Mouse (Mus musculus): ENCODE measurements at regions not wholly inside any gene's neighbourhood (a gene's known extent, or its start where the extent isn't known, plus 50 kb on each side); places are given as distances from the start of the nearest gene placed in this dataset.

DNA sequence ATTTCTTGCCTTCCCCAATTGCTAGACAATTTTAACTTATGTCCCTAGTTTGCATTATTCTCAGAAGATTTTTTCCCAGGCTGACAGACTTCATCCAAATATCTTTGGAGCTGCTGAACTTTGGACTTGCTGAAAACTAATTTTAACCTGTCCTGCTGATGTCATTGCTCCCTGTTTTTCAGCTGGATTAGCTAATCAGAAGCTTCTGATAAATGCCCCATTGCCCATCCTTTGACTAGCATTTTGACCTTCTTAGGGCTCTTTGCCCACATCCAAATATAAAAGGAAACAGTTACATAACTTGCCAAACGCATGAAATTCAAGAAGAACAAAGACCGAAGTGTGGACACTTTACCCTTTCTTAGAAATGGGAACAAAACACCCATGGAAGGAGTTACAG is 1242.5 kb upstream of the Pcdh20 start:
- H3K9ac ChIP-seq (ENCODE audit: control insufficient read depth, low read depth, low read length, poor library complexity, severe bottlenecking), result no peak overlapping the region
- no peak overlapping the region for H3K27ac ChIP-seq (ENCODE audit: control insufficient read depth, low read depth, low read length)
- no peak for TF ChIP-seq EP300 (IDR thresholded peaks at IDR 0.05; ENCODE audit: low read depth in 1 of 2, low read length in 2 of 2)
- TF ChIP-seq GATA1 (IDR thresholded peaks at IDR 0.05; ENCODE audit: low read depth, low read length), result no peak
- no peak for TF ChIP-seq ETS1 (IDR thresholded peaks at IDR 0.05; ENCODE audit: low read depth, low read length)
- TF ChIP-seq MAX (IDR thresholded peaks at IDR 0.05; ENCODE audit: low read length), result no peak
- no peak for TF ChIP-seq ZKSCAN1 (IDR thresholded peaks at IDR 0.05; ENCODE audit: low read depth, low read length)
- no peak for TF ChIP-seq ZC3H11A (IDR thresholded peaks at IDR 0.05; ENCODE audit: low read depth, low read length)
- no peak for TF ChIP-seq ZMIZ1 (IDR thresholded peaks at IDR 0.05; ENCODE audit: low read depth, low read length)
- TF ChIP-seq SIN3A (IDR thresholded peaks at IDR 0.05; ENCODE audit: low read length), result no peak
- TF ChIP-seq RCOR1 (IDR thresholded peaks at IDR 0.05; ENCODE audit: low read depth, low read length), result no peak
- no peak for TF ChIP-seq KAT2A (conservative IDR thresholded peaks at IDR 0.05; ENCODE audit: low read depth, low read length)
- TF ChIP-seq USF1 (IDR thresholded peaks at IDR 0.05; ENCODE audit: low read depth, low read length), result no peak

More for the DNA sequence above, 1242.5 kb upstream of the Pcdh20 start:
- Histone ChIP-seq H3K4me3 (ENCODE audit: control insufficient read depth in 1 of 2, insufficient read depth in 1 of 2, low read depth in 2 of 2, low read length in 2 of 2) (no peak overlapping the region), H3K36me3 (ENCODE audit: control insufficient read depth in 1 of 2, insufficient read depth in 2 of 2, low read length in 2 of 2) (no peaks in the 10 kb centered on the region), H3K79me2 (ENCODE audit: control insufficient read depth, insufficient read depth, low read length, poor library complexity) (no peaks in the 10 kb centered on the region), H3K4me1 (ENCODE audit: control insufficient read depth in 1 of 2, insufficient read depth in 2 of 2, low read length in 2 of 2) (no peaks in the 10 kb centered on the region), H3K9me3 (replicated peaks; ENCODE audit: insufficient read depth, low read length) (no peaks in the 10 kb centered on the region), H3K27me3 (ENCODE audit: control insufficient read depth in 1 of 2, insufficient read depth in 2 of 2, low read length in 2 of 2) (no peaks in the 10 kb centered on the region)
- DNase-seq (ENCODE audit: low read depth, low spot score), result no peak

Measured in MEL (cell line).